Mouse (Mus musculus) bone marrow macrophage, adult 2 months (primary cell): ENCODE measurements around the gene Rock2.

Experiments
- CTCF ChIP-seq: IDR thresholded peaks from 2 replicates; pipeline ENCODE4 v1.5.1; 2012; ENCODE audit warnings: low read depth, mild to moderate bottlenecking, low read length, moderate library complexity
- POLR2A ChIP-seq: IDR thresholded peaks from 2 replicates; pipeline ENCODE4 v1.6.1; 2012; ENCODE audit warnings: mild to moderate bottlenecking, low read depth, low read length, borderline replicate concordance

- TF ChIP-seq CTCF (no peak), POLR2A (no peak)
These were observed 33.7 kb upstream of the Rock2 start for GRCm38 (mm10) chr12:16860961-16861360.
